Mouse (Mus musculus): Measurements from ENCODE around the gene Desi2. TPM values are rescaled to one million over a fixed set of nuclear protein-coding genes. Genes with fewer than 3 reads are reported as not detected.
"Not testable (repeated sequence)": the region's sequence is repeated elsewhere in the genome, so short reads cannot be mapped to it uniquely, and the experiment has no call there.

The Desi2 gene
- polyA plus RNA-seq (2015; fragmentation: Nextera tagmentation; extraction: Ambion mirVana) = 26.5 and 33.8 TPM in 2 replicates

DNA sequence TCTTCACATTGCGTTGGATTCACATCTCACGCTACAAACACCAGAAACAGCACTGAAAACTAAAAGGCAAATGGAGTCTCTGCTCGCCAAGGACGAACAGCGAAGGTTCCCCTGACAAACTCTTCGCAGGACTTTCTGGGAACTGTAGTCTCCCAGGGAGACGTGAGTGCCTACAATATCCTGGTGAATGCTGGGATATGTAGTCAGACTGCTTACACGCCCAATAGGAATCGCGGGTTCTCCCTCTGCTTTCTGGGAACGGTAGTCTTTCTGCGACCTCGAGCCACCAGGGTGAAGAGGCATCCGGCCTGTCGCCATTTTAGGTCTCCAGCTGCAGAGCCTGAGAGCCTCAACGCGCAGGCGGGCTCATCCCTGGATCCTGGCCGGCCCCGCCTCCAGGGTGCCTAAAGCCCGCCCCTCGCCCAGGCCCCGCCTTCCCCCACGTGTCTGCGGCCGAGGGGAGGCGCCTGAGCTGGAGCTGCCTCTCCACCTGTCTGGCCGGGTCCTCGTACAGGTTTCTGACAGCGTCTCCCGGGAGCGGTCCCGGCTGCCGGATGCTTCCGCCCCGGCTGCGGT, at the start of gene Desi2:
Gene Desi2 (plus strand): TSS at position 202 of the 576 bp plus-strand sequence.
- 2% methylated on average over 32 of the region's 37 CpGs for WGBS (ENCODE audit: insufficient replicate concordance)
- not testable (repeated sequence) for H3K4me1 ChIP-seq (ENCODE audit: insufficient read depth); H3K9me3 ChIP-seq (ENCODE audit: low read length); H3K27me3 ChIP-seq (ENCODE audit: insufficient read depth, low read length); H3K36me3 ChIP-seq (replicated peaks; ENCODE audit: insufficient read depth, low read length)
- ATAC-seq (peak; percentile 97), DNase-seq (peak; percentile 94)
- Histone ChIP-seq H3K4me2 (ENCODE audit: low read depth, low read length) (peak within 1 kb of the TSS; percentile 77), H3K4me3 (ENCODE audit: low read depth, low read length) (peak within 1 kb of the TSS; percentile 69), H3K9ac (replicated peaks) (peak within 1 kb of the TSS; percentile 83), H3K27ac (ENCODE audit: low read depth) (peak within 1 kb of the TSS; percentile 93)

DNA sequence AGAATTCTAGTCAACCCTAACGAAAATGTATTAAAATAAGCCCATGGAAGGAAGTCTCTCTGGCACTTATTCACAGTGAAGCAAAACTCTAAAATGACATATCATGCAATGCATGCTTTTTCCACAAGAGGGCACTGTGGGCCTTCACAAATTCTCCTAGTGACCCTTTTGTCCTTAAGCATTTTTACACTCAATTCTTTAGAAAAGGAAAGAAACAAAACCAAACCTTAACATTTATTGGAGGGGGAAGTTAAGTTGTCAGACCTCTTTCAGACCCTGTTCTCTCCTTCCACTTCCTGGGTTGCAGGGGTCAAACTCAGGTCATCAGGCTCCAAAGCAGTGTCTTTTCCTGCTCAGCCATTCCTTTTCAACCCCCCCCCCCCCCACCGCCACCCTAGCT, 40.7 kb upstream of the Desi2 start:
- WGBS (ENCODE audit: insufficient replicate concordance) = 41% methylated on average over 2 of the region's 2 CpGs
- H3K4me2 ChIP-seq (ENCODE audit: low read depth, low read length); H3K27ac ChIP-seq (ENCODE audit: low read depth); H3K9ac ChIP-seq (replicated peaks); H3K4me1 ChIP-seq (ENCODE audit: insufficient read depth); H3K9me3 ChIP-seq (ENCODE audit: low read length); H3K36me3 ChIP-seq (replicated peaks; ENCODE audit: insufficient read depth, low read length); H3K4me3 ChIP-seq (ENCODE audit: low read depth, low read length); H3K27me3 ChIP-seq (ENCODE audit: insufficient read depth, low read length); DNase-seq; ATAC-seq: not testable (repeated sequence)
- TF ChIP-seq CTCF (IDR thresholded peaks at IDR 0.05; ENCODE audit: low read depth) = peak; percentile 58

DNA sequence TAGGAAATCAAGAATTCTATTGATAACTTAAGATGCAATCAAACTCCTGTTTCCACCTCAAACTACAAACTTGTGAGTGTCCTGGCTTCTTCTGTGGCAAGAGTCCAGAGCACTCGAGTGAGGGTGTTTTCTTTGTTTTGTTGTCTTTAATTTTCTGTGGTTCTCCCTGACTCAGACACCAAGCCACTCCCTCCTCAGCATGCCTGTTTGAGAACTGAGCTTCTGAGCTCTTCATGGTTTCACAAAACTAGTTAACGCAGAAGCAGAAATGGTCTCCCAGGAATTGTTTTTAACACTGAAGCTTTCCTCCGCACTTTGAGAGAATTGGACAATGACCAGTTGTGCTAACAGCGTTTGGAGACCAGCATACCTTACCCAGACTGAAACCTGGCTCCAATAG, 40.3 kb upstream of the Desi2 start:
- DNase-seq; H3K36me3 ChIP-seq (replicated peaks; ENCODE audit: insufficient read depth, low read length); H3K9me3 ChIP-seq (ENCODE audit: low read length); H3K4me1 ChIP-seq (ENCODE audit: insufficient read depth); H3K4me3 ChIP-seq (ENCODE audit: low read depth, low read length); ATAC-seq; H3K27me3 ChIP-seq (ENCODE audit: insufficient read depth, low read length); H3K9ac ChIP-seq (replicated peaks); H3K27ac ChIP-seq (ENCODE audit: low read depth); H3K4me2 ChIP-seq (ENCODE audit: low read depth, low read length): not testable (repeated sequence)
- WGBS (ENCODE audit: insufficient replicate concordance) = 78% methylated on average over 3 of the region's 4 CpGs

- Histone ChIP-seq H3K9ac (replicated peaks) (no peak overlapping the region), H3K36me3 (replicated peaks; ENCODE audit: insufficient read depth, low read length) (no peaks in the 10 kb centered on the region), H3K4me1 (ENCODE audit: insufficient read depth) (0 out of 2 replicates have a peak, but pooled peaks cover 2% of the 10 kb centered on the region), H3K9me3 (ENCODE audit: low read length) (no peaks in the 10 kb centered on the region), H3K27ac (ENCODE audit: low read depth) (no peak overlapping the region), H3K27me3 (ENCODE audit: insufficient read depth, low read length) (no peaks in the 10 kb centered on the region), H3K4me3 (ENCODE audit: low read depth, low read length) (no peak overlapping the region), H3K4me2 (ENCODE audit: low read depth, low read length) (no peak overlapping the region)
- 81% methylated on average over 2 of the region's 2 CpGs for WGBS (ENCODE audit: insufficient replicate concordance)
- TF ChIP-seq EP300 (IDR thresholded peaks at IDR 0.05; ENCODE audit: low read depth) = no peak
- no peak for TF ChIP-seq CTCF (IDR thresholded peaks at IDR 0.05; ENCODE audit: low read depth)
- DNase-seq (no peak), ATAC-seq (no peak)
These were observed 5.0 kb upstream of the Desi2 start for GRCm38 (mm10) chr1:178182251-178182650.

- H3K9ac ChIP-seq (replicated peaks) = no peak overlapping the region
- ATAC-seq = no peak
- no peaks in the 10 kb centered on the region for H3K27me3 ChIP-seq (ENCODE audit: insufficient read depth, low read length)
- H3K27ac ChIP-seq (ENCODE audit: low read depth) = no peak overlapping the region
- no peak overlapping the region for H3K4me2 ChIP-seq (ENCODE audit: low read depth, low read length)
- H3K36me3 ChIP-seq (replicated peaks; ENCODE audit: insufficient read depth, low read length) = no peaks in the 10 kb centered on the region
- TF ChIP-seq CTCF (IDR thresholded peaks at IDR 0.05; ENCODE audit: low read depth) (no peak), EP300 (IDR thresholded peaks at IDR 0.05; ENCODE audit: low read depth) (no peak)
- no peak for DNase-seq
- no peak overlapping the region for H3K4me3 ChIP-seq (ENCODE audit: low read depth, low read length)
- H3K9me3 ChIP-seq (ENCODE audit: low read length) = no peaks in the 10 kb centered on the region
- 0 out of 2 replicates have a peak, but pooled peaks cover 2% of the 10 kb centered on the region for H3K4me1 ChIP-seq (ENCODE audit: insufficient read depth)
These were observed 1.6 kb upstream of the Desi2 start for GRCm38 (mm10) chr1:178185591-178185990.

- peak; percentile 23 for ATAC-seq
- 0% methylated on average over 14 of the region's 38 CpGs for WGBS (ENCODE audit: insufficient replicate concordance)
These were observed 593 bp downstream of the Desi2 start for GRCm38 (mm10) chr1:178187810-178188209.

GRCm38 (mm10) chr1:178188386-178188785, 1.2 kb downstream of the Desi2 start:
- DNase-seq (peak; percentile 63), ATAC-seq (no peak)
- Histone ChIP-seq H3K4me2 (ENCODE audit: low read depth, low read length) (peak overlapping the region; percentile 63), H3K9me3 (ENCODE audit: low read length) (no peaks in the 10 kb centered on the region), H3K36me3 (replicated peaks; ENCODE audit: insufficient read depth, low read length) (0 out of 2 replicates have a peak, but pooled peaks cover 5% of the 10 kb centered on the region), H3K9ac (replicated peaks) (peak overlapping the region; percentile 42), H3K27ac (ENCODE audit: low read depth) (peak overlapping the region; percentile 79), H3K4me1 (ENCODE audit: insufficient read depth) (0 out of 2 replicates have a peak, but pooled peaks cover 2% of the 10 kb centered on the region), H3K27me3 (ENCODE audit: insufficient read depth, low read length) (no peaks in the 10 kb centered on the region), H3K4me3 (ENCODE audit: low read depth, low read length) (peak overlapping the region; percentile 45)
- 5% methylated on average over 12 of the region's 13 CpGs for WGBS (ENCODE audit: insufficient replicate concordance)
- TF ChIP-seq EP300 (IDR thresholded peaks at IDR 0.05; ENCODE audit: low read depth) = no peak

More at GRCm38 (mm10) chr1:178187810-178188209, 593 bp downstream of the Desi2 start:
- H3K4me3 ChIP-seq (ENCODE audit: low read depth, low read length) = peak overlapping the region; percentile 69
- not testable (repeated sequence) for H3K36me3 ChIP-seq (replicated peaks; ENCODE audit: insufficient read depth, low read length); DNase-seq; H3K9me3 ChIP-seq (ENCODE audit: low read length); H3K27me3 ChIP-seq (ENCODE audit: insufficient read depth, low read length); H3K4me1 ChIP-seq (ENCODE audit: insufficient read depth)
- H3K4me2 ChIP-seq (ENCODE audit: low read depth, low read length) = peak overlapping the region; percentile 77
- peak overlapping the region; percentile 93 for H3K27ac ChIP-seq (ENCODE audit: low read depth)
- peak; percentile 51 for TF ChIP-seq CTCF (IDR thresholded peaks at IDR 0.05; ENCODE audit: low read depth)
- H3K9ac ChIP-seq (replicated peaks) = peak overlapping the region; percentile 83

Data from liver, postnatal 0 days (tissue).